Mouse (Mus musculus) embryonic facial prominence, embryonic 13.5 days (tissue): ENCODE measurements around the gene Gda. TPM values are rescaled to one million over a fixed set of nuclear protein-coding genes. Genes with fewer than 3 reads are reported as not detected.

Experiments
- ATAC-seq: fragments of 200-750 bp; cut with Nextera tagmentation; 2 replicates; pipeline ENCODE4 v1.8.0; 2017; ENCODE audit warnings: low read depth; ENCODE audit not compliant: insufficient number of reproducible peaks, insufficient read depth, low FRiP score, low TSS enrichment
- H3K27ac ChIP-seq: fragments of 300-500 bp; sonication (generic); 2 replicates; pipeline ENCODE4 v1.5.1; 2015; ENCODE audit warnings: moderate library complexity, mild to moderate bottlenecking, inconsistent platforms
- H3K27me3 ChIP-seq: fragments of 300-500 bp; sonication (generic); 2 replicates; pipeline ENCODE4 v1.6.1; 2015; ENCODE audit warnings: mild to moderate bottlenecking, inconsistent platforms
- H3K36me3 ChIP-seq: fragments of 300-500 bp; sonication (generic); 2 replicates; pipeline ENCODE4 v1.6.1; 2015; ENCODE audit warnings: mild to moderate bottlenecking, inconsistent platforms
- H3K4me1 ChIP-seq: fragments of 300-500 bp; sonication (generic); 2 replicates; pipeline ENCODE4 v1.6.1; 2015; ENCODE audit warnings: inconsistent platforms
- H3K4me2 ChIP-seq: fragments of 300-500 bp; sonication (generic); 2 replicates; pipeline ENCODE4 v1.6.1; 2015; ENCODE audit warnings: moderate library complexity, mild to moderate bottlenecking, inconsistent platforms
- H3K4me3 ChIP-seq: fragments of 300-500 bp; sonication (generic); 2 replicates; pipeline ENCODE4 v1.5.1; 2015; ENCODE audit warnings: mild to moderate bottlenecking, inconsistent platforms
- H3K9ac ChIP-seq: fragments of 300-500 bp; sonication (generic); 2 replicates; pipeline ENCODE4 v1.6.1; 2015; ENCODE audit warnings: mild to moderate bottlenecking, inconsistent platforms
- H3K9me3 ChIP-seq: fragments of 300-500 bp; sonication (generic); 2 replicates; pipeline ENCODE4 v1.6.1; 2016; ENCODE audit warnings: inconsistent platforms
- WGBS: fragments of 180-500 bp; shearing (Covaris S2); methylation state at CpG from one replicate; pipeline ENCODE4 v1.1.7; 2015; ENCODE audit warnings: mixed read lengths; 5-methylcytosine and 5-hydroxymethylcytosine counted together
- polyA plus RNA-seq: library from polyadenylated mRNA; unstranded; fragments of >200 nt; fragmentation: Nextera tagmentation; extraction: Ambion mirVana; gene quantifications from 2 replicates; pipeline ENCODE4 v1.2.1, GENCODE M21; 2015

Gda gene
- polyA plus RNA-seq, 1 experiment from 2014 or later: 0.22 TPM

GRCm38 (mm10) chr19:21439141-21439737 lies 34.0 kb downstream of the Gda start:
- Histone ChIP-seq H3K36me3 (no peaks in the 10 kb centered on the region), H3K27me3 (no peaks in the 10 kb centered on the region), H3K9me3 (no peaks in the 10 kb centered on the region), H3K9ac (no peak overlapping the region), H3K4me1 (no peaks in the 10 kb centered on the region), H3K27ac (no peak overlapping the region), H3K4me2 (no peak overlapping the region), H3K4me3 (no peak overlapping the region)
- WGBS: 59% methylated on average over 3 of the region's 3 CpGs
- ATAC-seq: no peak

DNA sequence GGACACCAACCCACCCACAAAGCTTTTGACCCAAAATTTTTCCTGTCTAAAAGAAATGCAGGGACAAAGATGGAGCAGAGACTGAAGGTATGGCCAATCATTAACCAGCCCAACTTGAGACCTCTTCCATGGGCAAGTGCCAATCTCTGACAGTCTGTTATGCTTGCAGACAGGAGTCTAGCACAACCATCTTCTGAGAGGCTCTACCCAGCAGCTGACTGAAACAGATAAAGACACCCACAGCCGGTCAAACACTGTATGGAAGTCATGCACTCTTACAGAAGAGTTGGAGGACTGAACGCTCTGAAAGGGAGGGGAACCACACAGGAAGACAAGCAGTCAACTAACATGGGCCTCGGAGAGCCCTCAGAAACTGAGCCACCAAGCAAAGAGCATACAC lies 36.7 kb downstream of the Gda start:
- Histone ChIP-seq H3K4me2 (no peak overlapping the region), H3K27me3 (no peaks in the 10 kb centered on the region), H3K4me3 (no peak overlapping the region), H3K4me1 (no peaks in the 10 kb centered on the region), H3K27ac (no peak overlapping the region), H3K9me3 (no peaks in the 10 kb centered on the region), H3K36me3 (no peaks in the 10 kb centered on the region), H3K9ac (no peak overlapping the region)
- ATAC-seq: no peak
- WGBS: 86% methylated on average over 3 of the region's 3 CpGs

DNA sequence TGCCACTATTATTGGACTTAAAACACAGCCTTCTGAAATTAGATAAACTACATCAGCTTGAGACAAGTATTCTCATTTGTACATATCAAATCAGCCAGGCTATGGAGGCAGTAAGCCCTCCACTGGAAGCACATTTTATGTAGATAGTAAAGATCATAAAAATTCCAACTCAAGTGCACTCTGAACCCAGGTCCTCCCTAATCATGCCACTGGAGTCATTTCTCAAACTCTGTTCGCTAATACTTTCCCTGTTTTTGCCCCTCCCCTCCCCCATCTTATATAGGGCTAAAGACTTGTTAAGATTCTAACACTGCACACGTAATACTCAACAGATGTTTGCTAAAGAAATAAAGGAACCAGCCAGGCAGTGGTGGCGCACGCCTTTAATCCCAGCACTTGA lies 39.9 kb downstream of the Gda start:
- Histone ChIP-seq H3K9ac (no peak overlapping the region), H3K9me3 (no peaks in the 10 kb centered on the region), H3K4me1 (no peaks in the 10 kb centered on the region), H3K27me3 (no peaks in the 10 kb centered on the region), H3K4me2 (no peak overlapping the region), H3K36me3 (no peaks in the 10 kb centered on the region), H3K27ac (no peak overlapping the region), H3K4me3 (no peak overlapping the region)
- ATAC-seq: no peak
- 72% methylated on average over 4 of the region's 4 CpGs for WGBS

- Histone ChIP-seq H3K9ac (no peak overlapping the region), H3K4me3 (no peak overlapping the region), H3K27ac (no peak overlapping the region), H3K9me3 (no peaks in the 10 kb centered on the region), H3K4me1 (no peaks in the 10 kb centered on the region), H3K4me2 (no peak overlapping the region), H3K36me3 (no peaks in the 10 kb centered on the region), H3K27me3 (no peaks in the 10 kb centered on the region)
- no peak for ATAC-seq
- 80% methylated on average over 2 of the region's 2 CpGs for WGBS
Observed at GRCm38 (mm10) chr19:21432879-21433278, 40.4 kb downstream of the Gda start.

DNA sequence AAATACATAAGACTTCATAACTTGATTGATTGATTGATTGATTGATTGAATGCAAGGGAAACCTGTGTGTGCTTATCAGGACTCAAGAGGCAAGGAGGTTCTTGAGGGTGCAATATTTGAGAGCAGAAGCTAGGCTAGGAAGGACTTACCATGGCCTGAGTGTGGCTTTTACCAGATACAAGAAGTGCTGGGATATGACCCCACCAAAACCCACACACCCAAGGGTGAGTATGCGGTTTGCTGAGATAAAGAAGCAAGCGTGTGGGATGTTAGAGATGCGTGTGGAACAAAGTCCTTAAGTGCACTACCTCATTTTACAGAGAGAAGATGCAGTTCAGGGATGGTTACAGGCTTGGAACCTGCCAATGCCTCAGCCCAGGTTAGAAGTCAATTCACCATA lies 41.0 kb downstream of the Gda start:
- H3K4me1 ChIP-seq: no peaks in the 10 kb centered on the region
- H3K36me3 ChIP-seq: no peaks in the 10 kb centered on the region
- H3K27ac ChIP-seq: no peak overlapping the region
- WGBS: 95% methylated on average over 3 of the region's 3 CpGs
- no peak overlapping the region for H3K9ac ChIP-seq
- no peak overlapping the region for H3K4me2 ChIP-seq
- no peaks in the 10 kb centered on the region for H3K27me3 ChIP-seq
- no peak overlapping the region for H3K4me3 ChIP-seq
- H3K9me3 ChIP-seq: no peaks in the 10 kb centered on the region
- ATAC-seq: no peak

DNA sequence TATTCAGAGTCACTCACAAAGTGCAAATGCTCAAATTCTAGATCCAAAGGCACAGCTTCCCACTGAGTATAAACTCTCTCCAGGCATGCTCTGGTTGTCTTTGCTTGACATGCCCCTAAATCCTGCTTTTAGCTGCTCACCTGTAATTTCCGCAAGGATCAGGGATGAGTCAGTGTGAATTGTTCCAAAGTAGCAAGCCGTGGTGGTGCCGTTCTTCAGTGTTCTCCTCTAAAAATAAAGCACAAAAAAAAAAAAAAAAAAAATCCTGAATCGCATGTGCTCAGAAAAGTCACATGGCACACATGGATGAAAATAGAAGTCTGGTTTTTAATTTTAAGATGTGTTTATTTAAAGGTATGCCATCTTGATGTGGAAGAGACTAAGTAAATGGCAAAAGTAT lies 47.9 kb downstream of the Gda start:
- H3K4me3 ChIP-seq: no peak overlapping the region
- H3K9me3 ChIP-seq: no peaks in the 10 kb centered on the region
- ATAC-seq: no peak
- 90% methylated on average over 4 of the region's 4 CpGs for WGBS
- no peak overlapping the region for H3K9ac ChIP-seq
- H3K4me2 ChIP-seq: no peak overlapping the region
- no peaks in the 10 kb centered on the region for H3K4me1 ChIP-seq
- no peak overlapping the region for H3K27ac ChIP-seq
- H3K27me3 ChIP-seq: no peaks in the 10 kb centered on the region
- H3K36me3 ChIP-seq: no peaks in the 10 kb centered on the region

GRCm38 (mm10) chr19:21423731-21424130 lies 49.5 kb downstream of the Gda start:
- Histone ChIP-seq H3K4me1 (no peaks in the 10 kb centered on the region), H3K9ac (no peak overlapping the region), H3K4me3 (no peak overlapping the region), H3K27ac (no peak overlapping the region), H3K36me3 (no peaks in the 10 kb centered on the region), H3K4me2 (no peak overlapping the region), H3K27me3 (no peaks in the 10 kb centered on the region), H3K9me3 (no peaks in the 10 kb centered on the region)
- WGBS: 83% methylated on average over 7 of the region's 7 CpGs
- no peak for ATAC-seq

GRCm38 (mm10) chr19:21418418-21418817 lies 54.8 kb downstream of the Gda start:
- Histone ChIP-seq H3K27ac (no peak overlapping the region), H3K4me3 (no peak overlapping the region), H3K4me2 (no peak overlapping the region), H3K9me3 (no peaks in the 10 kb centered on the region), H3K4me1 (no peaks in the 10 kb centered on the region), H3K27me3 (no peaks in the 10 kb centered on the region), H3K9ac (no peak overlapping the region), H3K36me3 (no peaks in the 10 kb centered on the region)
- ATAC-seq: no peak
- WGBS: 77% methylated on average over 5 of the region's 5 CpGs

GRCm38 (mm10) chr19:21415377-21415776 lies 57.9 kb downstream of the Gda start:
- Histone ChIP-seq H3K9ac (no peak overlapping the region), H3K36me3 (no peaks in the 10 kb centered on the region), H3K4me3 (no peak overlapping the region), H3K9me3 (no peaks in the 10 kb centered on the region), H3K4me1 (no peaks in the 10 kb centered on the region), H3K4me2 (no peak overlapping the region), H3K27me3 (no peaks in the 10 kb centered on the region), H3K27ac (no peak overlapping the region)
- WGBS: 71% methylated on average over 3 of the region's 3 CpGs
- no peak for ATAC-seq

GRCm38 (mm10) chr19:21409178-21409577 lies 64.1 kb downstream of the Gda start:
- H3K36me3 ChIP-seq: no peaks in the 10 kb centered on the region
- H3K4me2 ChIP-seq: no peak overlapping the region
- H3K9ac ChIP-seq: no peak overlapping the region
- no peaks in the 10 kb centered on the region for H3K4me1 ChIP-seq
- H3K4me3 ChIP-seq: no peak overlapping the region
- H3K9me3 ChIP-seq: no peaks in the 10 kb centered on the region
- H3K27me3 ChIP-seq: no peaks in the 10 kb centered on the region
- H3K27ac ChIP-seq: no peak overlapping the region
- ATAC-seq: no peak
- 94% methylated on average over 4 of the region's 4 CpGs for WGBS

DNA sequence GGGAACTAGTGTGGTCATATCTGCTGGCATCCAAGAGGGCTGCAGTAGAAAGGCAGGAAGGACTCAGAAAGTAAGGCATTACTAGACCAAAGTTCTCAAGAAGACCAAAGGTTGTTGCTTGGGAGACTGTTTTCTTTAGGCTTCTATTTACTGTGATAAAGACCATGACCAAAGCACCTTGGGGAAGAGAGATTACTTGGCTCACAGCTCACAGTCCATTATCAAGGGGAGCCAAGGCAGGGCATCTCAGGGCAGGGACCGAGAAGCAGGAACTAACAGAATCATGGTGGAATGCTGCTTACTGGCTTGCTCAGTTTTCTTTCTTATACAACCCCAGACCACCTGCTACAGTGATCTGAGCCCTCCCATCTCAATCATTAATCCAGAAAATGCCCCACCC lies 65.9 kb downstream of the Gda start:
- no peaks in the 10 kb centered on the region for H3K36me3 ChIP-seq
- H3K27ac ChIP-seq: no peak overlapping the region
- no peaks in the 10 kb centered on the region for H3K4me1 ChIP-seq
- H3K27me3 ChIP-seq: no peaks in the 10 kb centered on the region
- ATAC-seq: no peak
- H3K9me3 ChIP-seq: no peaks in the 10 kb centered on the region
- no peak overlapping the region for H3K4me2 ChIP-seq
- no peak overlapping the region for H3K4me3 ChIP-seq
- 82% methylated on average over 1 of the region's 1 CpGs for WGBS
- no peak overlapping the region for H3K9ac ChIP-seq

- Histone ChIP-seq H3K4me2 (no peak overlapping the region), H3K36me3 (no peaks in the 10 kb centered on the region)
- no peak for ATAC-seq
Observed at GRCm38 (mm10) chr19:21397994-21398393, 75.3 kb downstream of the Gda start.

DNA sequence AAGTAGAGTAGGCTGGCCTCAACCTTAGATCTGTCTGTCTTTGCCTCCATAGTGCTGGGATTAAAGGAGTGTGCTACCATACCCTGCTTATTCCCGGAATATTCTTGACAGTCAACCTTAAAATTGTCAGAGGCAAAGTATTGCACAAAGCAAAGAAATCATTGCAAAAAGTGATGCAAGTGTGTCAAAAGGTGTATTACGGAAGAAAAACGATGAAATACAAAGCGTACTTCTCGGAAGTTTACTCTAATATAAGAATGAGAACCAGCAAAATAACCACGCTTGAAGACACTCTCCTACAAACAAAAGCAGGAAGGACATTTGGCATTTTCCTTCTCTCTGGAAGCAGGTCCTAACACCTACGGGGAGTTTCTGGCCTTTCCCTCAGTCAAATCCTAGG lies 76.9 kb downstream of the Gda start:
- no peak overlapping the region for H3K27ac ChIP-seq
- no peaks in the 10 kb centered on the region for H3K27me3 ChIP-seq
- no peak for ATAC-seq
- no peaks in the 10 kb centered on the region for H3K36me3 ChIP-seq
- no peaks in the 10 kb centered on the region for H3K4me1 ChIP-seq
- WGBS: 93% methylated on average over 7 of the region's 7 CpGs
- no peak overlapping the region for H3K4me3 ChIP-seq
- H3K9ac ChIP-seq: no peak overlapping the region
- H3K4me2 ChIP-seq: no peak overlapping the region
- no peaks in the 10 kb centered on the region for H3K9me3 ChIP-seq

More at GRCm38 (mm10) chr19:21397994-21398393, 75.3 kb downstream of the Gda start:
- H3K9me3 ChIP-seq: no peaks in the 10 kb centered on the region
- no peaks in the 10 kb centered on the region for H3K27me3 ChIP-seq
- H3K27ac ChIP-seq: no peak overlapping the region
- no peak overlapping the region for H3K4me3 ChIP-seq
- no peak overlapping the region for H3K9ac ChIP-seq
- H3K4me1 ChIP-seq: no peaks in the 10 kb centered on the region
